In genomic region chr17:47737271-47738065, GRCm38 (mm10) we compare ENCODE assay signal across 8 mouse cellular contexts. TPM values are rescaled to one million over a fixed set of nuclear protein-coding genes. Genes with fewer than 3 reads are reported as not detected.
DNase-seq lines count a peak whose midpoint lies in the region; ATAC-seq and TF ChIP-seq lines count a peak whose summit lies in the region.

No protein-coding gene starts in this region.

- H3K4me1 ChIP-seq in E14TG2a.4 (replicated peaks; ENCODE audit: low read depth, low read length): peaks cover 80% of the 10 kb centered on the region
- peaks cover 19% of the 10 kb centered on the region for H3K4me1 ChIP-seq in forebrain, embryonic 15.5 days
- H3K4me1 ChIP-seq in lung, embryonic 14.5 days (ENCODE audit: insufficient read depth): peaks cover 4% of the 10 kb centered on the region; the same call in 1 of the 2 replicates
- H3K4me1 ChIP-seq in thymus, adult 2 months (replicated peaks; ENCODE audit: control insufficient read depth, insufficient read depth, low read length): peaks cover 21% of the 10 kb centered on the region

- peak overlapping the region; percentile 93 for H3K4me3 ChIP-seq in E14TG2a.4 (replicated peaks; ENCODE audit: low read length)
- peak overlapping the region; percentile 66 for H3K4me3 ChIP-seq in forebrain, embryonic 15.5 days
- H3K4me3 ChIP-seq in layer of hippocampus, adult 2 months: peak overlapping the region; percentile 66
- H3K4me3 ChIP-seq in lung, embryonic 14.5 days (ENCODE audit: low read depth, low read length): peak overlapping the region; percentile 73
- peak overlapping the region; percentile 54 for H3K4me3 ChIP-seq in thymus, adult 2 months (ENCODE audit: control insufficient read depth, insufficient read depth, low read length)

- whole genome bisulfite sequencing in forebrain, embryonic 15.5 days: under 1% methylated on average over 48 of the region's 60 CpGs
- WGBS in lung, embryonic 14.5 days: under 1% methylated on average over 49 of the region's 60 CpGs
- WGBS in thymus, adult 2 months: under 1% methylated on average over 58 of the region's 60 CpGs

- peak; percentile 84 for DNase-seq in cerebellum, adult 11 months
- peak; percentile 90 for DNase-seq in heart, postnatal 25 days (ENCODE audit: low spot score)
- peak; percentile 72 for DNase-seq in layer of hippocampus, adult 2 months (ENCODE audit: low spot score in 2 of 2)
- peak; percentile 87 for DNase-seq in lung, embryonic 14.5 days
- DNase-seq in thymus, adult 2 months: peak; percentile 62

- TF ChIP-seq POLR2A in thymus, adult 2 months (IDR thresholded peaks at IDR 0.05; ENCODE audit: control insufficient read depth, extremely low read depth, insufficient read depth, low read length, poor library complexity): no peak

- intact Hi-C loops in heart, postnatal 25 days (cut with DNase I): no loop called here

- H3K27ac ChIP-seq in forebrain, embryonic 15.5 days (replicated peaks): no peak overlapping the region
- H3K27ac ChIP-seq in layer of hippocampus, adult 2 months: peak overlapping the region; percentile 95
- H3K27ac ChIP-seq in lung, embryonic 14.5 days (ENCODE audit: low read depth): peak overlapping the region; percentile 67; the same call in 1 of the 2 replicates
- no peak overlapping the region for H3K27ac ChIP-seq in thymus, adult 2 months (ENCODE audit: control insufficient read depth, insufficient read depth, low read length)

- H3K27me3 ChIP-seq in E14TG2a.4 (ENCODE audit: insufficient read depth, low read length): no peaks in the 10 kb centered on the region
- peaks cover 29% of the 10 kb centered on the region for H3K27me3 ChIP-seq in forebrain, embryonic 15.5 days
- peaks cover 17% of the 10 kb centered on the region; the same call in 1 of the 2 replicates for H3K27me3 ChIP-seq in lung, embryonic 14.5 days (ENCODE audit: insufficient read depth, low read length)
- no peaks in the 10 kb centered on the region; the same call in 1 of the 2 replicates for H3K27me3 ChIP-seq in thymus, adult 2 months (ENCODE audit: control insufficient read depth, insufficient read depth, low read length)

- TF ChIP-seq CTCF in E14TG2a.4 (conservative IDR thresholded peaks at IDR 0.05; ENCODE audit: low read length): no peak
- no peak for TF ChIP-seq CTCF in layer of hippocampus, adult 2 months (conservative IDR thresholded peaks at IDR 0.05)
- TF ChIP-seq CTCF in lung, embryonic 14.5 days (IDR thresholded peaks at IDR 0.05; ENCODE audit: low read depth): no peak
- no peak for TF ChIP-seq CTCF in thymus, adult 2 months (IDR thresholded peaks at IDR 0.05; ENCODE audit: borderline replicate concordance, control insufficient read depth, extremely low read depth, insufficient read depth, low read length, poor library complexity)

- peak overlapping the region; percentile 54 for H3K9ac ChIP-seq in forebrain, embryonic 15.5 days (replicated peaks)
- peak overlapping the region; percentile 72 for H3K9ac ChIP-seq in lung, embryonic 14.5 days

- H3K4me2 ChIP-seq in forebrain, embryonic 15.5 days (replicated peaks): peak overlapping the region; percentile 99
- peak overlapping the region; percentile 99 for H3K4me2 ChIP-seq in lung, embryonic 14.5 days

- ATAC-seq in forebrain, embryonic 15.5 days (replicated peaks): peak; percentile 84
- ATAC-seq in lung, embryonic 14.5 days (ENCODE audit: insufficient read depth): peak; percentile 92
- peak; percentile 53 for ATAC-seq in neutrophil, adult 5-6 weeks (ENCODE audit: extremely low read depth, insufficient number of reproducible peaks, low FRiP score, poor library complexity, severe bottlenecking)

- H3K36me3 ChIP-seq in E14TG2a.4 (ENCODE audit: insufficient read depth, low read length): no peaks in the 10 kb centered on the region
- H3K36me3 ChIP-seq in forebrain, embryonic 15.5 days: no peaks in the 10 kb centered on the region
- no peaks in the 10 kb centered on the region for H3K36me3 ChIP-seq in lung, embryonic 14.5 days (ENCODE audit: insufficient read depth)
- H3K36me3 ChIP-seq in thymus, adult 2 months (ENCODE audit: control insufficient read depth, insufficient read depth, low read length): no peaks in the 10 kb centered on the region

- no peaks in the 10 kb centered on the region for H3K9me3 ChIP-seq in E14TG2a.4 (ENCODE audit: low read length)
- H3K9me3 ChIP-seq in forebrain, embryonic 15.5 days: no peaks in the 10 kb centered on the region
- no peaks in the 10 kb centered on the region for H3K9me3 ChIP-seq in lung, embryonic 14.5 days (ENCODE audit: low read depth, low read length)

RNA-seq across cellular contexts. Expression of gene Tfeb, which starts 0.6 kb away (rescaled TPM):
- polyA plus RNA-seq in forebrain, embryonic 15.5 days (2015; fragmentation: Nextera tagmentation; extraction: Ambion mirVana): 2.0 and 2.3 TPM in 2 replicates
- 10 to 100 TPM; 40.8 to 45.7 TPM for total RNA-seq in heart, postnatal 25 days (2021)
- 10 to 100 TPM; 12.0 to 13.1 TPM for total RNA-seq in layer of hippocampus, adult 2 months (2021)
- polyA plus RNA-seq in lung, embryonic 14.5 days (2014; fragmentation: Nextera tagmentation; extraction: Ambion mirVana): 7.6 and 9.3 TPM in 2 replicates
- total RNA-seq in neutrophil, adult 5-6 weeks (2017): 86.0 and 116 TPM in 2 replicates
- polyA plus RNA-seq in thymus, adult 2 months (2012; rRNA removed): 25.3 and 25.5 TPM in 2 replicates

RNA-seq across cellular contexts. Expression of gene Pgc, which starts 10.8 kb away (rescaled TPM):
- polyA plus RNA-seq in forebrain, embryonic 15.5 days (2015; fragmentation: Nextera tagmentation; extraction: Ambion mirVana): not detected in 2 replicates
- not detected for total RNA-seq in heart, postnatal 25 days (2021)
- not detected for total RNA-seq in layer of hippocampus, adult 2 months (2021)
- polyA plus RNA-seq in lung, embryonic 14.5 days (2014; fragmentation: Nextera tagmentation; extraction: Ambion mirVana): 7.6 and 9.1 TPM in 2 replicates
- not detected in 2 replicates for total RNA-seq in neutrophil, adult 5-6 weeks (2017)
- polyA plus RNA-seq in thymus, adult 2 months (2012; rRNA removed): 4.4 and 6.0 TPM in 2 replicates

RNA-seq across cellular contexts. Expression of gene Prickle4, which starts 42.9 kb away (rescaled TPM):
- 0.88 and 0.97 TPM in 2 replicates for polyA plus RNA-seq in forebrain, embryonic 15.5 days (2015; fragmentation: Nextera tagmentation; extraction: Ambion mirVana)
- 1 to 10 TPM; 3.8 to 5.6 TPM for total RNA-seq in heart, postnatal 25 days (2021)
- 1 to 10 TPM; 2.5 to 2.8 TPM for total RNA-seq in layer of hippocampus, adult 2 months (2021)
- polyA plus RNA-seq in lung, embryonic 14.5 days (2014; fragmentation: Nextera tagmentation; extraction: Ambion mirVana): 1.5 TPM in 1 of 2 replicates, not detected in the other
- not detected in 2 replicates for total RNA-seq in neutrophil, adult 5-6 weeks (2017)
- polyA plus RNA-seq in thymus, adult 2 months (2012; rRNA removed): 4.0 and 5.5 TPM in 2 replicates

RNA-seq across cellular contexts. Expression of gene Gm21981, which starts 43.2 kb away (rescaled TPM):
- 0.33 and 0.73 TPM in 2 replicates for polyA plus RNA-seq in forebrain, embryonic 15.5 days (2015; fragmentation: Nextera tagmentation; extraction: Ambion mirVana)
- total RNA-seq in heart, postnatal 25 days (2021): 1 to 10 TPM in 1 of 2 experiments, under 1 TPM in 1; 0.55 to 1.0 TPM
- total RNA-seq in layer of hippocampus, adult 2 months (2021): 1 to 10 TPM; 4.1 to 4.4 TPM
- 1.1 and 1.3 TPM in 2 replicates for polyA plus RNA-seq in lung, embryonic 14.5 days (2014; fragmentation: Nextera tagmentation; extraction: Ambion mirVana)
- not detected in 2 replicates for total RNA-seq in neutrophil, adult 5-6 weeks (2017)
- 1.0 and 1.4 TPM in 2 replicates for polyA plus RNA-seq in thymus, adult 2 months (2012; rRNA removed)

RNA-seq across cellular contexts. Expression of gene Frs3, which starts 48.6 kb away (rescaled TPM):
- polyA plus RNA-seq in forebrain, embryonic 15.5 days (2015; fragmentation: Nextera tagmentation; extraction: Ambion mirVana): 18.0 and 23.2 TPM in 2 replicates
- total RNA-seq in heart, postnatal 25 days (2021): 1 to 10 TPM; 4.9 to 5.2 TPM
- total RNA-seq in layer of hippocampus, adult 2 months (2021): 10 to 100 TPM; 23.8 to 29.0 TPM
- polyA plus RNA-seq in lung, embryonic 14.5 days (2014; fragmentation: Nextera tagmentation; extraction: Ambion mirVana): 5.1 and 5.3 TPM in 2 replicates
- 1.2 TPM in 1 of 2 replicates, not detected in the other for total RNA-seq in neutrophil, adult 5-6 weeks (2017)
- 7.0 and 7.1 TPM in 2 replicates for polyA plus RNA-seq in thymus, adult 2 months (2012; rRNA removed)

Comparison
In these comparisons a context has a peak if more than half of its experiments do, and no peak if none do; other contexts are left out.
1. H3K27ac ChIP-seq: peak in layer of hippocampus, adult 2 months (single experiment) and lung, embryonic 14.5 days (single experiment); none in forebrain, embryonic 15.5 days (single experiment) and thymus, adult 2 months (single experiment).
2. Peak in every context shown above with its lines, with median percentiles within 50 percentile points of each other: H3K4me3 ChIP-seq, DNase-seq and ATAC-seq.